Mouse (Mus musculus): ENCODE data around the gene Hrk.

DNA sequence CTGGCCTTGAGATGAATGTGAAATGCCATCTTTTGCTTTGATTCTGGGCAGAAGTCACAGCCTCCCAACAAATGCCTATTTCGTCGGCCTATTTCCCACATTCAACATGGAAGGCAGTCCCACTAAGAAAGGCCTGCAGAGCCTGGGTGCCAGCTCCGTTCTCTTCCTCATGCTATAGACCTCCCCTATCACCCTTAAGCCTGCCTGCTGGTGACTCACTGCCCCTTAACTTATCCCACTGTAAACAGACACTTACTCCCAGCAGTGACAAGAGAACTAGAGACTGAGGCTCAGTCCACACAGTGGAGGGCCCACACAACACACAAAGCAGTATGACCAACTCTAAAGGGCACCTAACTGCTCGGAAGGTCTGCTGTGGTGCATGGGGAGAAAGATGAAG, 20.1 kb upstream of the Hrk start:
- TF ChIP-seq POLR2A (IDR thresholded peaks at IDR 0.05; ENCODE audit: insufficient read length, low read depth) (no peak), POLR2AphosphoS2 (IDR thresholded peaks at IDR 0.05; ENCODE audit: insufficient read length, low read depth) (no peak), USF1 (IDR thresholded peaks at IDR 0.05; ENCODE audit: low read depth) (no peak), MYOG (IDR thresholded peaks at IDR 0.05; ENCODE audit: control insufficient read depth in 1 of 3, insufficient read depth in 1 of 3, insufficient read length in 2 of 3, low read depth in 2 of 3) (no peak), SRF (IDR thresholded peaks at IDR 0.05; ENCODE audit: control insufficient read depth, insufficient read length, low read depth) (no peak), TCF3 (IDR thresholded peaks at IDR 0.05; ENCODE audit: insufficient read length, low read depth) (no peak), E2F4 (IDR thresholded peaks at IDR 0.05; ENCODE audit: insufficient read depth) (no peak), MAX (IDR thresholded peaks at IDR 0.05; ENCODE audit: low read depth) (no peak), CEBPB (IDR thresholded peaks at IDR 0.05; ENCODE audit: insufficient read depth, poor library complexity, severe bottlenecking) (no peak), TCF12 (IDR thresholded peaks at IDR 0.05; ENCODE audit: insufficient read depth, poor library complexity, severe bottlenecking) (no peak)
